Mouse (Mus musculus): Measurements from ENCODE around the gene Tmem56.

- TF ChIP-seq CTCF (IDR thresholded peaks at IDR 0.05; ENCODE audit: borderline replicate concordance, control insufficient read depth, extremely low read depth, insufficient read depth, low read length, poor library complexity): no peak
- no peak for TF ChIP-seq POLR2A (IDR thresholded peaks at IDR 0.05; ENCODE audit: control insufficient read depth, extremely low read depth, insufficient read depth, low read length, poor library complexity)
Measured at GRCm38 (mm10) chr3:121330244-121330646, 47.3 kb upstream of the Tmem56 start.
